Mouse (Mus musculus): ENCODE measurements around the gene Dennd1a. TPM values are rescaled to one million over a fixed set of nuclear protein-coding genes. Genes with fewer than 3 reads are reported as not detected.

Gene Dennd1a
- polyA plus RNA-seq, 1 experiment from 2014 or later: 10.2 TPM

DNA sequence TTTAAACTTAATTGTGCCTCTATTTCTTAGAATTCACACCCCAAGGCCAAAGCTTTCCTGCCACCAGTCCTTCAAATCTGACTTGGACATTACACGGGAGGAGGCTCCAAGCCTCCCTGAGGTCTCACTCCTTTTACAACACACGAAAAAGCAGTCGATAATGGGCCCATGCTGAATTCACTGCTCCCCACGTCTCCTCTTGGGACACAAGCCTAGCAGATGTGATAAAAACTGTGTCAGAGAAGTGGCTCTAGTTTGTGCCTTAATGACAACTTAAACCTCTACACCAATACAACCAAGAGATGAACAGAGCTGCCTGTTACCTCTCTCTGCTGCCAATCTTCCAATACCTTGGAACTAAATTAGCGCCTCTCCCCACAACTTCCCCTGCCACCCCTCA is 144.3 kb downstream of the Dennd1a start:
- no peak overlapping the region for H3K27ac ChIP-seq (ENCODE audit: low read length)
- no peak for ATAC-seq (ENCODE audit: insufficient read depth, low FRiP score)
- peaks cover 8% of the 10 kb centered on the region; the same call in 1 of the 2 replicates for H3K4me1 ChIP-seq (ENCODE audit: control insufficient read depth, insufficient read depth, low read length)
- no peak overlapping the region for H3K9ac ChIP-seq (ENCODE audit: low read length)
- no peak overlapping the region for H3K4me3 ChIP-seq (replicated peaks; ENCODE audit: low read length)
- H3K4me2 ChIP-seq (ENCODE audit: low read depth, low read length): no peak overlapping the region
- H3K27me3 ChIP-seq (ENCODE audit: control insufficient read depth, insufficient read depth, low read length): no peaks in the 10 kb centered on the region
- H3K36me3 ChIP-seq (ENCODE audit: control insufficient read depth, insufficient read depth, low read length): no peaks in the 10 kb centered on the region
- no peaks in the 10 kb centered on the region for H3K9me3 ChIP-seq (replicated peaks; ENCODE audit: control insufficient read depth, low read length)
- 71% methylated on average over 5 of the region's 5 CpGs for WGBS

- Histone ChIP-seq H3K9ac (ENCODE audit: low read length) (no peak overlapping the region), H3K9me3 (replicated peaks; ENCODE audit: control insufficient read depth, low read length) (no peaks in the 10 kb centered on the region), H3K4me1 (ENCODE audit: control insufficient read depth, insufficient read depth, low read length) (peaks cover 8% of the 10 kb centered on the region; the same call in 1 of the 2 replicates), H3K27me3 (ENCODE audit: control insufficient read depth, insufficient read depth, low read length) (no peaks in the 10 kb centered on the region), H3K27ac (ENCODE audit: low read length) (no peak overlapping the region), H3K36me3 (ENCODE audit: control insufficient read depth, insufficient read depth, low read length) (no peaks in the 10 kb centered on the region), H3K4me3 (replicated peaks; ENCODE audit: low read length) (no peak overlapping the region), H3K4me2 (ENCODE audit: low read depth, low read length) (no peak overlapping the region)
- 33% methylated on average over 2 of the region's 2 CpGs for WGBS
- ATAC-seq (ENCODE audit: insufficient read depth, low FRiP score): no peak
Measured at GRCm38 (mm10) chr2:38142210-38142609, 145.0 kb downstream of the Dennd1a start.

DNA sequence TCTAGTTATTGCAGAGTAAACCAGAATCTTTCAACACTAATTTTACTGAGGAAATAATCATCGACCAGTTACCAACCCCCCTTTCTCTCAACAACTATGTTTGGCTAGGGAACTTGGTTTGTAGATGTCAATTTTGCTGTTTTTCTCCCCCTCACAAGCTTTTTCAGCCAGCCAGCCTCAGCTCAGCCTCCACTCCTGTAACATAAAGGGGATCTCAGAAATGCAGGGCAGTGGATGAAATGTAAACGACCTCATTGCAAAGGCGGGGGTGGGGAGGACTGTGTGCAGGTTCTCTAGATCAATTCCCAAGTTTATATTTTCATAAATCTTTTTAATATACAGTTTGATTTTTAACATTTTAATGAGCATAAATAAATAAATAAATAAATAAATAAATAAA is 147.7 kb downstream of the Dennd1a start:
- Histone ChIP-seq H3K9me3 (replicated peaks; ENCODE audit: control insufficient read depth, low read length) (no peaks in the 10 kb centered on the region), H3K4me1 (ENCODE audit: control insufficient read depth, insufficient read depth, low read length) (peaks cover 4% of the 10 kb centered on the region; the same call in 1 of the 2 replicates), H3K9ac (ENCODE audit: low read length) (no peak overlapping the region), H3K36me3 (ENCODE audit: control insufficient read depth, insufficient read depth, low read length) (no peaks in the 10 kb centered on the region), H3K27me3 (ENCODE audit: control insufficient read depth, insufficient read depth, low read length) (no peaks in the 10 kb centered on the region), H3K4me2 (ENCODE audit: low read depth, low read length) (no peak overlapping the region), H3K27ac (ENCODE audit: low read length) (no peak overlapping the region), H3K4me3 (replicated peaks; ENCODE audit: low read length) (no peak overlapping the region)
- WGBS: 57% methylated on average over 3 of the region's 3 CpGs
- no peak for ATAC-seq (ENCODE audit: insufficient read depth, low FRiP score)

DNA sequence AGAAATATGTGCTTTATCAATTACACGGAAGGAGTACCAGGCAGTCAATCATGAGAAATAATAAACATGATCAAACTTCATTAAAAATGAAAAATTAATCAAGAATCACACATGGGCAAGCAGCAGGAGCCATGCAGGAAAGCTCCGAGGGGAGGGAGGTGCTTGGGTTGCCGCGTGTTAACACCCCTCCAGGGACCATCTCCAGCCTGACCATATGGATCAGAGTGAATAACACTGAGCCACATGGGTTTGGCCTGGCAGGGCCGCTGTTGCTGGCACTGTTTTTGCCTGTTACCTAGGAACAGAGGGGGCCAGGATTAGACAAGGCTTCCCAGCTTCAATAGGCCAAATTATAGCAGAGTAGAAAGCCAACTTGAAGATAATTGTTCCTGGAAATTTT is 150.1 kb downstream of the Dennd1a start:
- Histone ChIP-seq H3K27ac (ENCODE audit: low read length) (no peak overlapping the region), H3K9ac (ENCODE audit: low read length) (no peak overlapping the region), H3K4me2 (ENCODE audit: low read depth, low read length) (no peak overlapping the region), H3K4me3 (replicated peaks; ENCODE audit: low read length) (no peak overlapping the region), H3K4me1 (ENCODE audit: control insufficient read depth, insufficient read depth, low read length) (no peaks in the 10 kb centered on the region), H3K27me3 (ENCODE audit: control insufficient read depth, insufficient read depth, low read length) (no peaks in the 10 kb centered on the region), H3K36me3 (ENCODE audit: control insufficient read depth, insufficient read depth, low read length) (no peaks in the 10 kb centered on the region), H3K9me3 (replicated peaks; ENCODE audit: control insufficient read depth, low read length) (no peaks in the 10 kb centered on the region)
- 51% methylated on average over 5 of the region's 5 CpGs for WGBS
- no peak for ATAC-seq (ENCODE audit: insufficient read depth, low FRiP score)

DNA sequence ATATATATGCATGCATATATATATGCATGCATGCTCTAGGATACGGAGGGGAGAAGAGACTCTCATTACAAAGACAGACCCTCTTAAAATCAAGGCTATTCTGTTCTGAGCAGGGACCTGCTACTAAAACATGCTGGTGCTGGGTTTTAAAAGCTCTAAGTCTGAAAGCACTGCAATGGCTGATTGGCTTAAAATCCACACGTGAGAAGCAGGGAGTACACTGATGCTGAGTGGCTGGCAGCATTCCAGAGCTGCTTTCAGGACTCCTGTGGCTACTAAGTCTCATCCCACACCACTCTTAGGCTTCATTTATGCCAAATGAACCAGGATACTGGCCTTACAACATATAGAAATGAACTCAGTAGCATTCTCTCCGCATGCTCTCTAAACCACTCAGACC is 151.8 kb downstream of the Dennd1a start:
- Histone ChIP-seq H3K4me3 (replicated peaks; ENCODE audit: low read length) (no peak overlapping the region), H3K9ac (ENCODE audit: low read length) (no peak overlapping the region), H3K4me1 (ENCODE audit: control insufficient read depth, insufficient read depth, low read length) (peaks cover 2% of the 10 kb centered on the region; the same call in 1 of the 2 replicates), H3K27me3 (ENCODE audit: control insufficient read depth, insufficient read depth, low read length) (no peaks in the 10 kb centered on the region), H3K4me2 (ENCODE audit: low read depth, low read length) (no peak overlapping the region), H3K36me3 (ENCODE audit: control insufficient read depth, insufficient read depth, low read length) (no peaks in the 10 kb centered on the region), H3K9me3 (replicated peaks; ENCODE audit: control insufficient read depth, low read length) (no peaks in the 10 kb centered on the region), H3K27ac (ENCODE audit: low read length) (no peak overlapping the region)
- WGBS: 71% methylated on average over 3 of the region's 3 CpGs
- no peak for ATAC-seq (ENCODE audit: insufficient read depth, low FRiP score)

DNA sequence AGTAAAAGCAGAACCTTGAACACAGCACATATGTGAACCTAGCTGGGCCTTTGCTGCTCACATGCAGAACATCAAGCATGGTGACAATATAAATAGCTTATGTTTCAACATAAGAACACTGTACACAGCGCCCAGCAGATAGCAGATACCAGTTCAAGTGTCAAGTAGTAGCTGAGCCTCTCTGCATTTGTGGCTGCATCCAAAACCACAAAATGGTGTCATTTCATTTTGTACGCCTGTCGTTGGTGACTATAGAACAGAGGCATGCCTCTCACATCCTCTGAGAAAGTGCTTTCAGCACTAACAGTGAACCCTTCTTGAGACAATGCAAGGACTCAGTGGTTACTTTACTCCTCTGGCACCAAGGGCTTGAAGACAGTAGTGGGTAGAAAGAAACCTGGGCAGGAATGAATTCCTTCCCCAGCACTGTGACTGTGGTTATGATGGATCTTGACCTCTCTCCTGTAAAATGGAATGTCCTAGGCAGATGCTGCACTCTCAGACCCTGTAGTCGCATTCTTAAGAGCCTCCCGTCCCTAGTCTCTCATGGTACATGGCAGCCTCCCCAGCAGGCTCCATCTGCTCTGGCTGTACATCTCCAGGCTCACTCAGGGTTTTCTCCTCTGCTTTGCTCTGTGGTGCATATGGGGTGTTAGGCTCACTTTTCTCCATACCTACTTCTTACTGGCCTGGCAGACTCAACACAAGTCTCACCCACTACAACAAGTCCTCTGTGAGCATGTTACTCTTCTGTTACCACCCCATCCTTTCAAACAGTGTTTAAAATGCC is 154.0 kb downstream of the Dennd1a start:
- 85% methylated on average over 5 of the region's 5 CpGs for WGBS
- no peak overlapping the region for H3K27ac ChIP-seq (ENCODE audit: low read length)

GRCm38 (mm10) chr2:38132233-38132822 is 154.9 kb downstream of the Dennd1a start:
- no peak overlapping the region for H3K9ac ChIP-seq (ENCODE audit: low read length)
- peaks cover 3% of the 10 kb centered on the region; the same call in 1 of the 2 replicates for H3K4me1 ChIP-seq (ENCODE audit: control insufficient read depth, insufficient read depth, low read length)
- H3K27me3 ChIP-seq (ENCODE audit: control insufficient read depth, insufficient read depth, low read length): no peaks in the 10 kb centered on the region
- H3K27ac ChIP-seq (ENCODE audit: low read length): no peak overlapping the region
- ATAC-seq (ENCODE audit: insufficient read depth, low FRiP score): no peak
- no peak overlapping the region for H3K4me3 ChIP-seq (replicated peaks; ENCODE audit: low read length)
- no peaks in the 10 kb centered on the region for H3K9me3 ChIP-seq (replicated peaks; ENCODE audit: control insufficient read depth, low read length)
- no peaks in the 10 kb centered on the region for H3K36me3 ChIP-seq (ENCODE audit: control insufficient read depth, insufficient read depth, low read length)
- 67% methylated on average over 1 of the region's 1 CpGs for WGBS
- H3K4me2 ChIP-seq (ENCODE audit: low read depth, low read length): no peak overlapping the region

More for the DNA sequence above, 154.0 kb downstream of the Dennd1a start:
- ATAC-seq (ENCODE audit: insufficient read depth, low FRiP score): no peak
- H3K4me1 ChIP-seq (ENCODE audit: control insufficient read depth, insufficient read depth, low read length): peaks cover 3% of the 10 kb centered on the region; the same call in 1 of the 2 replicates
- H3K4me2 ChIP-seq (ENCODE audit: low read depth, low read length): no peak overlapping the region
- no peak overlapping the region for H3K4me3 ChIP-seq (replicated peaks; ENCODE audit: low read length)
- H3K36me3 ChIP-seq (ENCODE audit: control insufficient read depth, insufficient read depth, low read length): no peaks in the 10 kb centered on the region
- no peaks in the 10 kb centered on the region for H3K27me3 ChIP-seq (ENCODE audit: control insufficient read depth, insufficient read depth, low read length)
- no peaks in the 10 kb centered on the region for H3K9me3 ChIP-seq (replicated peaks; ENCODE audit: control insufficient read depth, low read length)
- no peak overlapping the region for H3K9ac ChIP-seq (ENCODE audit: low read length)

DNA sequence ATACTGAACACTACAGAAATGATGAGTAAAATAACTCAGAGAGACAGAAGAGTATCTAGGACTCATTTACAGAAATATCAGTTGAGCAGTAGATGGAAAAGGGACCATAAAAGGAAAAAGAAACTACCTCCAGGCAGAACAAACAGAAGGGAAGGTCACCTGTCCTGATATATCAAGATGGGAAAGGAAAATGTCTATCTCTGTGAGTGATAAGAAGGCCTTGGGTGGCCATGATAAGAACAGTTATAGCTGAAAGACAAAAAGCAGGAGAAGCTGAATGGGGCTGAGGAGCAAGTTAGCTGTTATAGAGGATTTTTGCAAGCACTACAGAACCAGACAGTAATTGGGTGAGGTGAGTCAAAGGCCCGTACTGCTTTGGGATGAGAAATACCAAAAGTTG is 155.7 kb downstream of the Dennd1a start:
- ATAC-seq (ENCODE audit: insufficient read depth, low FRiP score): no peak
- H3K27me3 ChIP-seq (ENCODE audit: control insufficient read depth, insufficient read depth, low read length): no peaks in the 10 kb centered on the region
- no peak overlapping the region for H3K4me2 ChIP-seq (ENCODE audit: low read depth, low read length)
- no peaks in the 10 kb centered on the region for H3K9me3 ChIP-seq (replicated peaks; ENCODE audit: control insufficient read depth, low read length)
- WGBS: 90% methylated on average over 1 of the region's 1 CpGs
- no peak overlapping the region for H3K4me3 ChIP-seq (replicated peaks; ENCODE audit: low read length)
- H3K9ac ChIP-seq (ENCODE audit: low read length): no peak overlapping the region
- H3K4me1 ChIP-seq (ENCODE audit: control insufficient read depth, insufficient read depth, low read length): peaks cover 3% of the 10 kb centered on the region
- H3K27ac ChIP-seq (ENCODE audit: low read length): no peak overlapping the region
- H3K36me3 ChIP-seq (ENCODE audit: control insufficient read depth, insufficient read depth, low read length): no peaks in the 10 kb centered on the region

GRCm38 (mm10) chr2:38129961-38130802 is 157.0 kb downstream of the Dennd1a start:
- no peak for ATAC-seq (ENCODE audit: insufficient read depth, low FRiP score)
- Histone ChIP-seq H3K9ac (ENCODE audit: low read length) (no peak overlapping the region), H3K27me3 (ENCODE audit: control insufficient read depth, insufficient read depth, low read length) (no peaks in the 10 kb centered on the region), H3K9me3 (replicated peaks; ENCODE audit: control insufficient read depth, low read length) (no peaks in the 10 kb centered on the region), H3K4me2 (ENCODE audit: low read depth, low read length) (no peak overlapping the region), H3K36me3 (ENCODE audit: control insufficient read depth, insufficient read depth, low read length) (no peaks in the 10 kb centered on the region), H3K4me1 (ENCODE audit: control insufficient read depth, insufficient read depth, low read length) (peaks cover 13% of the 10 kb centered on the region), H3K4me3 (replicated peaks; ENCODE audit: low read length) (no peak overlapping the region), H3K27ac (ENCODE audit: low read length) (no peak overlapping the region)
- 67% methylated on average over 6 of the region's 6 CpGs for WGBS
